In the genomic region with DNA sequence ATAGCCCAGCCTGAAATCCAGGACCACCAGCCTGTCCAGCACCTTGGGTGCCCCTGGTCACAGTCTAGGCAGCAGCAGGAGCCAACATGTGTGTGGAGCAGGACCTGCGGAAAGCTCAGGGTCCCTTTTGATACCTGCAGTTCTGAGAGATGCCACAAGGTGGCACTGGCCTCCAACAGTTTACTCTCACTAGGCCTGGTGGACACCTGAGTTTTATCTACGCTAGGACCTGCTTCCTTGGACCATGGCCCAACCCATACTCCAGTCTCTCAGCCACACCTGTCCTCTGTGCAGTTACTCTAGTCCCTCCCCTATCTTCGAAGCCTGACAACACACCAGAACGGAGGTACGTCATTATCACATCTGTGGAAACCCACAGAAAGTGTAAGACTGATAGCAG, we compare ENCODE assay signal across 9 mouse cellular contexts. TPM values are rescaled to one million over a fixed set of nuclear protein-coding genes. Genes with fewer than 3 reads are reported as not detected.
DNase-seq lines count a peak whose midpoint lies in the region; ATAC-seq and TF ChIP-seq lines count a peak whose summit lies in the region.
"Had no signal": no experiment of that assay in that cellular context is flagged by ENCODE, and none has a peak within 500 bp of the region (broad histone marks: within the 10 kb centered on the region; RNA-seq: fewer than 3 reads in every experiment).

No protein-coding gene starts in this region.

- ATAC-seq in erythroid progenitor cell, adult 5-6 weeks (replicated peaks; ENCODE audit: low FRiP score, poor library complexity, severe bottlenecking) = peak; percentile 70; the same call in 1 of the 2 replicates
- ATAC-seq in lung, postnatal 0 days = peak; percentile 73

- H3K36me3 ChIP-seq in hindbrain, embryonic 10.5 days = no peaks in the 10 kb centered on the region
- no peaks in the 10 kb centered on the region for H3K36me3 ChIP-seq in lung, postnatal 0 days (ENCODE audit: insufficient read depth, low read length)
- H3K36me3 ChIP-seq: heart, embryonic 15.5 days had no signal

- no peak overlapping the region for H3K27ac ChIP-seq in hindbrain, embryonic 10.5 days
- H3K27ac ChIP-seq in lung, postnatal 0 days (ENCODE audit: low read length) = no peak overlapping the region
- H3K27ac ChIP-seq: heart, embryonic 15.5 days had no signal

- no peak for TF ChIP-seq EP300 in lung, postnatal 0 days (IDR thresholded peaks at IDR 0.05)

- DNase-seq in ES-CJ7 (ENCODE audit: low read depth, low spot score) = peak; percentile 69
- peak; percentile 34 for DNase-seq in brain, embryonic 18.5 days (ENCODE audit: low read depth, low spot score)
- DNase-seq in hindbrain, embryonic 10.5 days (ENCODE audit: low spot score) = peak; percentile 70
- DNase-seq in layer of hippocampus, adult 9-10 months (ENCODE audit: low spot score) = peak; percentile 73
- peak; percentile 74 for DNase-seq in lung, postnatal 0 days (ENCODE audit: low spot score)
- DNase-seq in retina, postnatal 1 day = peak; percentile 74
- DNase-seq in thymus, postnatal 4 days = peak; percentile 81

- no peaks in the 10 kb centered on the region for H3K27me3 ChIP-seq in hindbrain, embryonic 10.5 days (ENCODE audit: insufficient read depth, poor library complexity, severe bottlenecking)
- H3K27me3 ChIP-seq in lung, postnatal 0 days (replicated peaks; ENCODE audit: insufficient read depth, low read length) = no peaks in the 10 kb centered on the region

- H3K4me2 ChIP-seq in lung, postnatal 0 days (replicated peaks; ENCODE audit: low read depth, low read length) = no peak overlapping the region
- H3K4me2 ChIP-seq: heart, embryonic 15.5 days had no signal

- TF ChIP-seq CTCF in lung, postnatal 0 days (IDR thresholded peaks at IDR 0.05) = peak; percentile 92

- 53% methylated on average over 5 of the region's 5 CpGs for WGBS in hindbrain, embryonic 10.5 days
- WGBS in lung, postnatal 0 days = 34% methylated on average over 5 of the region's 5 CpGs

- H3K9ac ChIP-seq in lung, postnatal 0 days (replicated peaks; ENCODE audit: low read depth) = no peak overlapping the region
- H3K9ac ChIP-seq: heart, embryonic 15.5 days had no signal

- H3K4me1 ChIP-seq in hindbrain, embryonic 10.5 days (replicated peaks) = no peaks in the 10 kb centered on the region
- H3K4me1 ChIP-seq in lung, postnatal 0 days (ENCODE audit: insufficient read depth, low read depth, low read length) = no peaks in the 10 kb centered on the region
- H3K4me1 ChIP-seq: heart, embryonic 15.5 days had no signal

- no peaks in the 10 kb centered on the region for H3K9me3 ChIP-seq in hindbrain, embryonic 10.5 days
- no peaks in the 10 kb centered on the region for H3K9me3 ChIP-seq in lung, postnatal 0 days (ENCODE audit: low read length)
- H3K9me3 ChIP-seq: heart, embryonic 15.5 days had no signal

- H3K4me3 ChIP-seq in hindbrain, embryonic 10.5 days = no peak overlapping the region
- no peak overlapping the region for H3K4me3 ChIP-seq in lung, postnatal 0 days (ENCODE audit: low read depth, low read length)
- H3K4me3 ChIP-seq: heart, embryonic 15.5 days had no signal

RNA-seq across cellular contexts. Expression of a gene that starts 10.8 kb away (rescaled TPM):
- total RNA-seq in erythroid progenitor cell, adult 5-6 weeks (2015; ENCODE audit: low replicate concordance) = not detected in 2 replicates
- not detected in 2 replicates for total RNA-seq in erythroid progenitor cell, adult 5-6 weeks (2017; ENCODE audit: low replicate concordance)
- polyA plus RNA-seq in hindbrain, embryonic 10.5 days (2016; fragmentation: Nextera tagmentation; extraction: Ambion mirVana) = not detected in 2 replicates
- not detected in 2 replicates for polyA plus RNA-seq in lung, postnatal 0 days (2015; fragmentation: Nextera tagmentation; extraction: Ambion mirVana)
- polyA plus RNA-seq: heart, embryonic 15.5 days had no signal

RNA-seq across cellular contexts. Expression of a gene that starts 13.3 kb away (rescaled TPM):
- total RNA-seq in erythroid progenitor cell, adult 5-6 weeks (2015; ENCODE audit: low replicate concordance) = not detected in 2 replicates
- total RNA-seq in erythroid progenitor cell, adult 5-6 weeks (2017; ENCODE audit: low replicate concordance) = not detected in 2 replicates
- polyA plus RNA-seq in hindbrain, embryonic 10.5 days (2016; fragmentation: Nextera tagmentation; extraction: Ambion mirVana) = not detected in 2 replicates
- not detected in 2 replicates for polyA plus RNA-seq in lung, postnatal 0 days (2015; fragmentation: Nextera tagmentation; extraction: Ambion mirVana)
- polyA plus RNA-seq: heart, embryonic 15.5 days had no signal

RNA-seq across cellular contexts. Expression of a gene that starts 20.6 kb away (rescaled TPM):
- total RNA-seq in erythroid progenitor cell, adult 5-6 weeks (2015; ENCODE audit: low replicate concordance) = not detected in 2 replicates
- total RNA-seq in erythroid progenitor cell, adult 5-6 weeks (2017; ENCODE audit: low replicate concordance) = not detected in 2 replicates
- not detected in 2 replicates for polyA plus RNA-seq in hindbrain, embryonic 10.5 days (2016; fragmentation: Nextera tagmentation; extraction: Ambion mirVana)
- polyA plus RNA-seq in lung, postnatal 0 days (2015; fragmentation: Nextera tagmentation; extraction: Ambion mirVana) = not detected in 2 replicates
- polyA plus RNA-seq: heart, embryonic 15.5 days had no signal

RNA-seq across cellular contexts. Expression of a gene that starts 27.2 kb away (rescaled TPM):
- not detected in 2 replicates for total RNA-seq in erythroid progenitor cell, adult 5-6 weeks (2015; ENCODE audit: low replicate concordance)
- not detected in 2 replicates for total RNA-seq in erythroid progenitor cell, adult 5-6 weeks (2017; ENCODE audit: low replicate concordance)
- polyA plus RNA-seq in hindbrain, embryonic 10.5 days (2016; fragmentation: Nextera tagmentation; extraction: Ambion mirVana) = 0.45 and 1.0 TPM in 2 replicates
- 0.17 and 0.21 TPM in 2 replicates for polyA plus RNA-seq in lung, postnatal 0 days (2015; fragmentation: Nextera tagmentation; extraction: Ambion mirVana)
- polyA plus RNA-seq: heart, embryonic 15.5 days had no signal

RNA-seq across cellular contexts. Expression of a gene that starts 54.2 kb away (rescaled TPM):
- not detected in 2 replicates for total RNA-seq in erythroid progenitor cell, adult 5-6 weeks (2015; ENCODE audit: low replicate concordance)
- total RNA-seq in erythroid progenitor cell, adult 5-6 weeks (2017; ENCODE audit: low replicate concordance) = not detected in 2 replicates
- polyA plus RNA-seq in hindbrain, embryonic 10.5 days (2016; fragmentation: Nextera tagmentation; extraction: Ambion mirVana) = not detected in 2 replicates
- polyA plus RNA-seq in lung, postnatal 0 days (2015; fragmentation: Nextera tagmentation; extraction: Ambion mirVana) = 0.51 and 0.95 TPM in 2 replicates
- polyA plus RNA-seq: heart, embryonic 15.5 days had no signal
